Mouse (Mus musculus) olfactory bulb, adult 2 months (tissue): ENCODE data around the gene Mis12. TPM values are rescaled to one million over a fixed set of nuclear protein-coding genes. Genes with fewer than 3 reads are reported as not detected.
A peak's percentile ranks its signal among the peaks of the same experiment; 100 is the strongest.

Experiments used
- H3K27ac ChIP-seq: fragments of 200-500 bp; 2 replicates; pipeline ENCODE4 v1.5.1; 2012; ENCODE audit warnings: low read depth, low read length; ENCODE audit not compliant: insufficient read depth
- H3K4me1 ChIP-seq: fragments of 200-500 bp; 2 replicates; pipeline ENCODE4 v1.6.1; 2012; ENCODE audit warnings: low read length; ENCODE audit not compliant: control insufficient read depth, insufficient read depth
- H3K4me3 ChIP-seq: fragments of 200-500 bp; 2 replicates; pipeline ENCODE4 v1.5.1; 2012; ENCODE audit warnings: mild to moderate bottlenecking, low read depth, low read length, moderate library complexity; ENCODE audit not compliant: insufficient read depth
- CTCF ChIP-seq: fragments of 200-500 bp; IDR thresholded peaks from 2 replicates; pipeline ENCODE4 v1.5.1; 2012; ENCODE audit warnings: low read depth, mild to moderate bottlenecking, low read length, moderate library complexity; ENCODE audit not compliant: insufficient read depth
- POLR2A ChIP-seq: fragments of 200-500 bp; IDR thresholded peaks from 2 replicates; pipeline ENCODE4 v1.6.1; 2012; ENCODE audit warnings: mild to moderate bottlenecking, low read depth, low read length, moderate library complexity; ENCODE audit not compliant: insufficient read depth
- WGBS: fragments of 180-500 bp; shearing (Covaris S2); methylation state at CpG from one replicate; pipeline ENCODE4 v1.1.7; 2018; 5-methylcytosine and 5-hydroxymethylcytosine counted together
- polyA plus RNA-seq: library from polyadenylated mRNA; stranded (reverse); fragments of >200 nt; gene quantifications from 2 replicates; pipeline ENCODE4 v1.2.4, GENCODE M21; 2012; ENCODE audit warnings: low replicate concordance; ENCODE audit not compliant: missing spikeins, insufficient read depth, insufficient read length

Gene Mis12
- polyA plus RNA-seq, 1 experiment, result not detected

DNA sequence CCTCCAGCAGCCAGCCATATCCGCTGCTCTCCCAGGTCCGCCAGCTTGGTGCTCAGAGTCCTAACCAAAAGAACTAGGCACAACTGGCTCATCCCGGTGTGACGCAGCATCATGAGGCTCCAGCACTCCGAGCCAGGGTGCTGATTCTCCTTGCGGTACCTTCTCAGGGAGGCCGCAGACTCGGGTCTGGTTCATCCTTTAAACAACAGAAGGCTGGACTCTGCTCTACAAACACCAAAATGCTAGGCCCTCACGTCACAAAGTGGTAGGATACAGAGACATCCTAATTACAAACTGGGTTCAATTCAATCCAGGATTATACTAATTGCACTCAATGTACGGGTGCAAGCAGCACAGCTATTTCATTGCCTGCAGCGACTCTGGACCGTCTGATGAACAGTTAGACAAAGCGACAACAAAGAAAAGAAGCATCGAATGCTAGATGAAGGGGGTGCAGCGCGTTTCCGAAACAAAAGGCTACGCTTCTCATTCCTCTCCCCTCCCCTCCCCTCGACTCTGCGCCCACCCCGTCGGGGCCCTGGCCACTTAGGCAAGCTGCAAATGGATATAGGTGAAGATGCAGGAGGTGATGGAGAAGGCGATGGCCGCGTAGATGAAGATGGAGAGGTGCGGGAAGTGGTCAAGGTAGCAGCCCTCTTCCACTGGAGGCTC, 13.2 kb downstream of the Mis12 start:
- WGBS, result 5% methylated on average over 26 of the region's 26 CpGs
- Histone ChIP-seq H3K27ac (peak overlapping the region; percentile 92), H3K4me3 (peak overlapping the region; percentile 60), H3K4me1 (0 out of 2 replicates have a peak, but pooled peaks cover 5% of the 10 kb centered on the region)
- no peak for TF ChIP-seq CTCF
- TF ChIP-seq POLR2A, result no peak

- 1% methylated on average over 31 of the region's 31 CpGs for WGBS
- Histone ChIP-seq H3K27ac (peak within 1 kb of the TSS; percentile 92), H3K4me3 (peak within 1 kb of the TSS; percentile 60), H3K4me1 (0 out of 2 replicates have a peak, but pooled peaks cover 5% of the 10 kb centered on the region)
- TF ChIP-seq CTCF, result no peak
- TF ChIP-seq POLR2A, result 0 out of 2 replicates have a peak, but pooled peaks have one; percentile 37
Observed at GRCm38 (mm10) chr11:71033163-71033761, 13.9 kb downstream of the Mis12 start, which contains the start of gene 6330403K07Rik. TSS of gene 6330403K07Rik (minus strand) at chr11:71033513.

GRCm38 (mm10) chr11:71039526-71040298, 20.3 kb downstream of the Mis12 start:
- TF ChIP-seq CTCF (no peak), POLR2A (no peak)
- H3K27ac ChIP-seq, result no peak overlapping the region
- no peaks in the 10 kb centered on the region for H3K4me1 ChIP-seq
- no peak overlapping the region for H3K4me3 ChIP-seq
- WGBS, result 84% methylated on average over 5 of the region's 5 CpGs

DNA sequence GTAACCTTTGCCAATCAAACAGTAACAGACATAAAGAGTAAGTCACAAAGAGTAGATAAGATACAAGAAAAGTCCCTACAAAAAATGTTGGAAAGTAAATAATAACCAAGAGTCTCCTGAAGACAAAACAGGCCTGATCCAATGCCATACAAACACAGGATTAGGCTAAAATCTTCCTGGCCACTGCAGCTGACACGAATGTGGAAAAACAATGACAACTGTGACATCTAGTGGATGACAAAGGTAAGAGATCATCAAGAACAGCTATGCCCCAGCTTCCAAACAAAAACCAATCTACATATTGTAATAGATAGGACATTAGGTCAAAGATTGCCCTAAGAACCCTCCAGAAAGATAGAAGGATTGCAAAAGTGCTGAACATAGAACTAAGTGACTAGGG, 33.1 kb downstream of the Mis12 start:
- H3K4me3 ChIP-seq, result no peak overlapping the region
- H3K4me1 ChIP-seq, result no peaks in the 10 kb centered on the region
- TF ChIP-seq CTCF (no peak), POLR2A (no peak)
- H3K27ac ChIP-seq, result no peak overlapping the region
- 19% methylated on average over 1 of the region's 1 CpGs for WGBS

DNA sequence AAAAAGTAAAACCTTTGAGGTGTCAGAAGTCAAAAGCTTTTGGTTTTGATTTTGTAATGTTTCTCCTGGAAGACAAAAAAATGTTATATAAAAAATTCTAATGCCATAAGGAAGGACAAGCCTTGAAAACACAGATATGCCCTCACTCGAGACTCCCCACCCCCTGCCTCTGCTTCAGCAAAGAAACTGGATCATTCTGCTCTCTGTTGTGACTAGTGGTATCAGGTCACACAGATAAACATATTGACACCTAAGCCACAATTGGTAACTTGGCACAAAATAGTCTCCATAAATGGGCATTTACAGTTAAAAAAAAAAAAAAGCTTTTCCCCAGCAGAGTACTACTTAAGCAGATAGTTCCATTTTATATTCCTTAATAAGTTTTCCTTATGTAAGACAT, 56.9 kb downstream of the Mis12 start:
- Histone ChIP-seq H3K4me1 (no peaks in the 10 kb centered on the region), H3K4me3 (no peak overlapping the region), H3K27ac (no peak overlapping the region)
- TF ChIP-seq POLR2A (no peak), CTCF (no peak)
- 76% methylated on average over 1 of the region's 1 CpGs for WGBS

Other genes starting within 250 kb of the Mis12 start
- not detected in 2 replicates for gene Scimp, start 207.0 kb upstream of the Mis12 start, polyA plus RNA-seq
- gene Rabep1, start 174.8 kb upstream of the Mis12 start, polyA plus RNA-seq, result not detected in 2 replicates
- not detected in 2 replicates for gene Nup88, start 49.6 kb upstream of the Mis12 start, polyA plus RNA-seq
- gene Rpain, start 49.4 kb upstream of the Mis12 start, polyA plus RNA-seq, result not detected in 2 replicates
- gene C1qbp, start 36.6 kb upstream of the Mis12 start, polyA plus RNA-seq, result not detected in 2 replicates
- gene Dhx33, start 15.2 kb upstream of the Mis12 start, polyA plus RNA-seq, result not detected in 2 replicates
- gene Derl2, start 230 bp downstream of the Mis12 start, polyA plus RNA-seq, result not detected in 2 replicates
- not detected in 2 replicates for gene 6330403K07Rik, start 13.9 kb downstream of the Mis12 start, polyA plus RNA-seq
- not detected in 2 replicates for gene Nlrp1a, start 125.1 kb downstream of the Mis12 start, polyA plus RNA-seq
- gene Nlrp1b, start 211.1 kb downstream of the Mis12 start, polyA plus RNA-seq, result not detected in 2 replicates